Mouse (Mus musculus) embryo, embryonic 9.5 days (tissue): ENCODE data around the gene Mmgt2.

Experiments used
- DNase-seq: peaks from one replicate; pipeline ENCODE4 v3.0.0-alpha.2; 2017; ENCODE audit errors: extremely low spot score

Mmgt2 gene

DNA sequence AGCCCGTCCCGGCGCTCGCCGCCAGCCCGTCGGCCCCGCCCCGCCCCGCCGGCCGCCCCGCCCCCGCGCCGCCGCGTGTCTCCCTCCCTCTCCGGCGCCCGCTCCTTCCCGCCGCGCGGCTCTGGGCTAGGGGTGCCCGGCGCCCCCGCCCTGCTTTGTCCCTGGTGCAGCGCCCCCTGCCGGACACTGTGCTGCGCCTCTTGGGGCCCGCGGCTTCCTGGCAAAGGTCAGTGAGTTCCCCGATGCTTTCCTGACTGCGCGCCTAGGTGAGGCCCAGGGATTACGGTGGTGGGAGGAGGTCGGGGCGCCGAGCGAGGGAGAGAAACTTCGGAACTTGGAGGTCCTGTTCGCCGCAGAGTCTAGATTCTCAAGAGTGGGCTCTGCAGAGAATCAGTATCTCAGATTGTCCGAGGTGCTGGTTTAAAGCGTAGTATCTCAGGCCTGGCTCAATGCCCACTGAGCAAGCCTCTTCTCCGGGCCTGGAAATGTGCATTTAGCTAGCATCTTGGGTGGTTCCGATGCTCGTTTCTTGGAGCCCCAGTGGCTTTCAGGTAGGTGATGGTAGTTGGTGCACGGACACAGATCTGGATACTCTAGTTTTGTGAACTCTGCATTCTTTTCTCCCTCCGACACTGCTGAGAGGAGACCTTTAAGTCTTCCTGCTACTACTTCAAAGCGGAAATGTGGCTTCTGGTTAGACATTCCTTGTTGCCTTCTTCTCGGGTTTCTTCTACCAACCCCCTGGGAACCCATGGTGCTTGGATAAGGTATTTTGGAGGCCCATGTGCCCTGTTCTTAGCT lies at the start of gene Mmgt2:
TSS of gene Mmgt2 (plus strand) at position 74 of the 801 bp plus-strand sequence.
- DNase-seq: peak; percentile 99

DNA sequence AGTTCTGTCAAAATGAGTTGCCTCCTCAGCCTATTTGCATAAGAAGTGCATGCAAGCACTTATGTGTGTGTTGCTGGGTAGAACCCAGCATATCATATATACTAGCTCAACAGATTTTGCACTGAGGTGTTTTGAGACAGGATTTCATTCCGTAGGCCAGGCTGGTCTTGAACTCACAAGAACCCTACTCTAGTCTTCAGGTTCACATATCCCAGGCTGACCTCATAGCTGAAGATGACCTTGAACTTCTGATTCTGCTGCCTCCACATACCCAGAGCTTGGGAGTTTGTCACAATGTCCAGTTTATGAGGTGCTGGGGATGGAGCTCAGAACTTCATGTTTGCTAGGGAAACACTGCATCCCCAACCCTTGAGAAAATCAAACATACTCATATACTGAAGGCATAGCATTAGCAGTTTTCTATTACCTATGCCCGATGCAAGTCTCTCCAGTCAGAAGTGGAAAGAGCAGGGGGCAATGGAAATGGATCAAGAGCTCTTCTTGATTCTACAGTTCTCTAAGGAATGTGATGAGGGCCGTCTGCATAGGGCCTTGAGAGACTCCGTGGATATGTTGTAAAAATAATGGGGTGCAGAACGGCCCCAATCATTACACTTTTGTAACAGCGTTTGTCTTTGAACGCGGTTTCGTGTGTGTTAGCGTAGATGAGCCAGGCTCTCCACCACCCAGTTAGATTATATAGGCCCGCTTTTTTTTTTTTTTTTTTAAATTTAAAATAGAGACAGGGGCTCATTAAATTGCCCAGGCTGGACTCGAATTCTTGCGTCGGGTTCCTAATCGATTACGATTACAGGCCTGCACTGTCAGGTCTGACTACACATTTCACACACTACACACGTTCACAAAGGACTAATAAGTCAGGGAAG lies 46.5 kb upstream of the Mmgt2 start:
- no peak for DNase-seq

DNA sequence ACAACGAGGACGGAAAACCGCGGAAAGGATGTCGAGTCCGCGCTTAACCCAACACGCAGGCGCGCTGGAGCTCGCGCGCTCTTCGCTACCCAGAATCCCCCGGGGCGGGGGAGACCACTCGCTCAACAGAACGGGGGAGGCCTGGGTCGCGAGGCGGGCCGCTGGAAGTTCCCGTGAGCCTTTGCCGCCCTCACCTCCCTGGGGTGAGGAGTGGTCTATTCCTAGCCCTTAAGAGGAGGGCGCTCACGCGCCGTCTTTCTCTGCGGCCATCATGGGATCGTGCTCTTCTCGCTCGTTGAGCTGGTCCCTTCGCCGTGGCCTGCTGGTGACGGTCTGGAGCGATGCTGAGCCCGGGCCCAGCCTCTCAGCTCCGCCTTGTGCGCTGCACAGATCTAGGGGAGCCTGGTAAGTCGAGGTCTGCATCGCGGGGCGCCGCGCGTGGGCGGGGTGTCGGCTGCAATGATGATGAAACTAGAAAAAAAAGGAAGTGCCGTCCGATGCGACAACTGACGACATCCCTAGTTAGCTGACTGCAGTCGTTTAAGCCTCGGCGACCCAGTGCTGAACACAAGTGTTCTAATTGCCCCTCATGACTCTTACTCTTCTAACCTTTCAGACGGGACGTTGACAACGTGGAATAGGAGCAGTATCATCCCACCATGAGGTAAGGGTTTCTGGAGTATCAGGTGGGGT lies 45.7 kb upstream of the Mmgt2 start:
- DNase-seq: peak; percentile 99

DNA sequence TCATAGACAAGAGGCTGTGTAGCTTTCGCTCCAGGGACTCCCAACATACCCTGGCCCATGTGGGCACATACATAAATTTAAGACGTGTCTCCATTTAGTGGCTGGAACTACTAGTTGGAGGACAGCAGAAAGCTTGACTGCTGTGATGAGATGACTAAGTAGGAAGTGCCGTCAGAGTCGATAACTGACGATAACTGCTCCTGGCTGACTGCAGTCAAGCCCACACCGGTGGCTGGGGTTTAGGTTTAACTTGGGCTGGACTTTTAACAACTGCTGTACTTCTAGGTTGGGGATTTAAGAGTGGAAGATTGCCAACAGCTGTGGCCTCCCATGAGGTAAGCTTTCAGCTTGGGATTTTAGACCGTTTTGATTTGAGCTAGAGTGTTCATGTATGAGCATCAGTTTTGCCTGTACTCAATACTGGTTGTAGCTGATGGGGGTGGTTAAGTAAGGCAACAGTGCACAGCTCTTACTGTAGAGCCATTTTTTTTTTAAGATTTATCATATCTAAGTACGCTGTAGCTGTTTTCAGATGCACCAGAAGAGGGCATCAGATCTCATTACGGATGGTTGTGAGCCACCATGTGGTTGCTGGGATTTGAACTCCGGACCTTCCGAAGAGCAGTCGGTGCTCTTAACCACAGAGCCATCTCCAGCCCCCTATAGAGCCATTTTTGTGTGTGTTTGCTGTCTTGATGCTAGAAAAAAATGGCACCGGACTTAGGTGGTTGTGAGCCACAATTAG lies 45.0 kb upstream of the Mmgt2 start:
- peak; percentile 46 for DNase-seq

- DNase-seq: no peak
Measured at GRCm38 (mm10) chr11:62604123-62604706, 44.2 kb upstream of the Mmgt2 start.

- DNase-seq: no peak
Measured at GRCm38 (mm10) chr11:62604886-62605618, 43.4 kb upstream of the Mmgt2 start.

GRCm38 (mm10) chr11:62605619-62606298 lies 42.7 kb upstream of the Mmgt2 start:
- DNase-seq: peak; percentile 73

DNA sequence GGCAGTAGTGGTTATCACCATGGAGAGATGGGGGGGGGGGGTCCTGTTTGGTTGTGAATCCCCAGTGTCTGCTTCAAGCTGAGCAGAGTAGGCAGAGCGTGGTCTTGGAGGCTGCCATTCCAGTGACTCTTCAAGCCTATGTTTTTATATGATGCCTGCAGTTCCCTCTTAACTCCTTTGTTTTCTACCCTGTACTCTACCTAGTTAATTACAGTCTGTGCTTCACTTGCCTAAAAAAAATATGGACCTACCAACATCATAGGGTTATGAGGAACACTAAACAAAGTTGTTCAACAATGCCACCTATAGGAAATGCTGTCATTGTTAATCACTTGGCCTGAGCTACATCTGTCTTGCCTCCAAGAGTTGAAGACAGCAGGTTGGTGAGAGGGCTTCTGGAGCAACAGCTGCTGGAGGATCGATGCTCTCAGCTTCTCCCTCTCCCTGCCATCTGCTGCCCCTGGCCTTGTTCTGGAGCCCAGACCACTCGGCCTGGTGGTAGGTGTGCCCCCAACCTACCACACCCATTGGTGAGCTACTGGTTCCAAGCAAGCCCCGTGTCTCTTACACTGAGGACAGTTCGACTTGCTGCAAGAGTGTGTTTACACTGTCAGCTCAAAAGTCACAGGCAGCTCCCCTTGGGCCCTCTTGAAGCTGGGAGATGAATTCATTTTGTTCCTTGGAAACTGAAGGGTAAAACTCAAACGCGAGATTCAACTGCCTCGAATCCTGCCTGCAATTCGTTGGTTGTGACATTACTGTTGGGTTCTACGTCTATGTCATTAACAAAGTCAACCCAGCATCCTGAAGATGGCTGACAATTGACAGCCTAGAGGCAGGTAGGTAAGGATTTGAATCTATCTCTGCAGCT lies 41.9 kb upstream of the Mmgt2 start:
- peak; percentile 66 for DNase-seq

DNA sequence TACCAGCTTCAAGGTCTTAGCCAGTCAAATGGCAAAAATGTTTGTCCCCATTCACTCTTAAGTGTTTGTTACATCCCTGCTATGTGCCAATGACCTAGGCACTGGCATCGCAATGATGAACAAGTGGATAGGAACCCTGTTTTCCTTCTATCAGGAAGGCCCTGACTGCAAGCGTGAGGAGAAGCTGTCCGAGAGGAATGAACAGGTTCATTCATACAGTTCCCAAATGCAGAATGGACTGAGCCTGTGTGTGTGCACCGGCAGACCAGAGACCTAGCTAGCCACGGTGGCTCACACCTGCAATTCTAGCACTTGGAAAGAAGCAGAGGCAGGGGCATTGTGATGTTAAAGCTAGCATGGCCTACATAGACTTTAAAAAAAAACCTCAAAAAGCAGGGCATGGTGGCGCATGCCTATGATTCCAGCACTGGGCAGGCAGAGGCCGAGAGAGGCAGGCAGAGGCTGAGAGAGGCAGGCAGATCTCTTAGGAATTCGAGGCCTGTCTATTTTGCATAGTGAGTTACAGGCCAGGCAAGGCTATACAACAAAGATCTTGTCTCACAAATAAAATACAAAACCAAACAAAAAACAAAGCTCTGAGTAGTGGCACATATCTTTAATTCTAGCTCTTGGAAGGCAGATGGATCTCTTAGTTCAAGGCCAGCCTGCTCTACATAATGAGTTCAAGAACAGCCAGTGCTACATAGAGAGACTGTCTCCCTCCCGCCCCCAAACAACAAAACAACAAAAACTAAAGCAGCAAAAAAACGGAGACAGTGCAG lies 41.1 kb upstream of the Mmgt2 start:
- peak; percentile 34 for DNase-seq

GRCm38 (mm10) chr11:62607952-62608201 lies 40.6 kb upstream of the Mmgt2 start:
- DNase-seq: no peak

DNA sequence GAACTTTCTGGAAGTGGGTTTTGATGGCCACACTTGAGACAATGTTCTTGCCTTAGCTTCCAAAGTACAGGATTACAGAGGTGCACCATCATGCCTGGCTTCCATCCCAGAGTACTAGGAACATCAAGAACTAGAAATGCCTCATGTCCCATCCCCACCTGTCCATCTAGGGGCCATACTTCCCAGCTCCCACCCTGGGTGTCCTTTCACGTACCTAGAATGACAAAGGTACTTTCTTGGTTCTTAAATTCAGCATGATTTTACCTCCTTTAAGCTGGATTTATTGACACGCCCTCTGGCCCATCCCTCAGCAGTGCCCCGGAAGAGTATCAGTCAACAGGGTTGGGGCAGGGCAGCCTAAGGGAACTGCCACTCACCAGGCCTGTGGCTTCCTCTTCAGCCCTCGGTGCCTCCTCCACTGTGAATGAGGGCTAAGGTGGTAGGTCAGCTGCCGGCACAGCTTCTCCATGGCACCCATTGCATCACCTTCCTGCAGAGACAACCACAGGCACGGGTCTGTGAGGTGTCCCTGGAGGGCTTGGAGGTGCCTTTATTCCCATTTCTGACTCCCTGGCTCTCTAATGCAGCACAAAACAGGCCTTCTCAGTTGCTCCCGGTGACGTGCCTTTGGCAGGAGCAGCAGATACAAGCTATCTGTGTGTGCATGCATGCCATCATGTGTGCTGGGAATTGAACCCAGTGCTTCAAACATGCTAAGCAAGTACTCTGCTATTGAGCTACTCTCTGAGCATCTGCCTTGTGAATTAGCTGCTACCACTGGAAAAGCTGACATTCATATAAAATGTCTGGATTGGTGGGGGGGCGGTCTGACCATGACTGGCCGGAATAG lies 39.4 kb upstream of the Mmgt2 start:
- peak; percentile 17 for DNase-seq

DNA sequence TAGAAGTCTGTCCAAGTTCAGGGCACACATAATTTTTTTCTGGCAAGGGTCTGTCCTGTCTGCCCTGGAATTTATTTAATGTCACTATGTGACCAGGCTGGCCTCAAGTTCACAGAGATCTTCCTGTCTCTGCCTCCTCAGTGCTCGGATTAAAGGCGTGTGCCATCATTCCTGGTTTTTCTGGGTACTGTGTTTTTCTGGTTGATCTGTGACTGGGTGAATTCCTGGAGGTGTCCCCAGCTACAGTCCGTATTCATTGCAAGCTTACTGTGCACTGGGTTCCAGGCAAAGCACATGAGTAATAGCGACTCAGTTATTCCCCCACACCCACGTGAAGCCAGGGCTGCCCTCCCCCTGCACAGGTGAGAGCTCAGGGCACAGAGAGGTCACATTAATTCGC lies 38.2 kb upstream of the Mmgt2 start:
- no peak for DNase-seq

- no peak for DNase-seq
Measured at GRCm38 (mm10) chr11:62612604-62613003, 35.9 kb upstream of the Mmgt2 start.

DNA sequence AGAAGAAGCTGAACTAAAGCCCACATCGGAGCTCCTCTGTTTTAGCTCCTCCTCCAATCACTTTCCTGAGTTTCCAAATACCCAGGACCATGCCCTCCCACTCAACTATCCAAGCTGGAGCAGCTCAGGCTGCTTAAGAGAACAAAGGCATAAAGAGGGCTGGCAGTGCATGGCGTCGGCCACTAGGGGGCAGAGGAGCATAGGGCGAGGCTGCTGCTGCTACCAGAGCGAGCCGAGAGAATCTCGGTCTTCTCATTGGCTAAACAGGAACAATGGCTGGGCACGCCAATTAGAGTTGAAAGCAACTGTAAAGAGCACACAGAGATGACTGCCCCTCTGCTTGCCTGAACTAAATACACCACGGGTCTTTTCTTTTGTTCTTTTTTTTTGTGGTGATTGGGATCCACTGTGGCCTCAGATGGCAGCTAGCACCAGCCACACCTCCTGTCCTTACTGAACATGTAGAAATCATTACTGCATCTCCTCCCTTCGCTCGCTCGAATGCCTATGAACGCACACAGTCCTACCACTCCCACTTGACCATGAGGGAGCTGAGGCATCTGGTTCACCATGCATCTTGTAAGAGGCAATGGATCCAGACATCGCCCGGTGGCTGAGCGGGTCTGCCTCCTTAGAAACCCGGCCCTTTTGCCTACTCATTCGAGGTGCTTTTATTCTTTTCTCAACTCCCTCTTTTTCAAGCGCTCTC lies 34.7 kb upstream of the Mmgt2 start:
- DNase-seq: peak; percentile 96

DNA sequence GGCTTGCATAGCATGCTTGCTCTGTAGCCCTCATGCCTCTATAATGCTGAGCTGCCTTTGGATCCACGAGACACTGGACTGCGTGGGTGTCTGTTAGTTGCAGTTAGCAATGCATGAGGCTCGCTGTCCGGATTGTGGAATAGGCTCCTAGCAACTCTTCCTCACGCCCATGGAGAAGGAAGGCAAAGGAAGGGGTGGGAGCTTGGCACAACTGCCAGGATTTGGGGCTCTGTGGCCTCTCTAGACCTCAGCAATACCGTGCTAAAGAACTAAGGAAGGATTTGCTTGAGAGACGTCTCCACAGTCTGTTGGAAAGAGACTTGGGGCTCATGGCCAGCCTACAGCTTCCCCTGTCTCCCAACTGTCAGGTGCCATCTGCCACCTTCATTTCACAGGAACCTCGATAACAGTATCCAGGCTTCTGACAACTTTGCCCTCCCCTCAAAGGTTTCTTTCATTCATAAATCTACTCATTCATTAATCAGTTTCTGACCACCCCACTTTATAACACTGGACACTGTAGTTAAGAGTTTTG lies 33.5 kb upstream of the Mmgt2 start:
- DNase-seq: no peak

DNA sequence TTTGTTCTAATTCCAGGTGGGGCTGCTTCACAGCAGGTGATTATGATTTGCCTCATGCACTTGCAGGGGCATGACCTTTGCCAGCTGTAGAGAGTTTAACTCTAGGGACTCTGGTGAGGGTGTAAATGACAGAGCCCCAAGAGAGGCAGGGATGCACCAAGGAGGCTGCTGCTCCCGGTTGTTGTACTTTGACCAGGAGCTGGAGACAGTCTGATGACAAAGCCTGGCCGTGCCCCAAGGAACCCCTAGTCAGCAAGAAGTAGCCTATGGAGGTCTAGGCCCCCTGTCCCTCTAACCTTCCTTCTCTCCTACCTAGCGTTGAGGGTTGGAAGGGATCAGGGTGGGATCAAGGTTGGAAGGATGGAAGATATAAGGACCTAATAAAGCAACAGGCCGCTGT lies 33.0 kb upstream of the Mmgt2 start:
- no peak for DNase-seq

DNA sequence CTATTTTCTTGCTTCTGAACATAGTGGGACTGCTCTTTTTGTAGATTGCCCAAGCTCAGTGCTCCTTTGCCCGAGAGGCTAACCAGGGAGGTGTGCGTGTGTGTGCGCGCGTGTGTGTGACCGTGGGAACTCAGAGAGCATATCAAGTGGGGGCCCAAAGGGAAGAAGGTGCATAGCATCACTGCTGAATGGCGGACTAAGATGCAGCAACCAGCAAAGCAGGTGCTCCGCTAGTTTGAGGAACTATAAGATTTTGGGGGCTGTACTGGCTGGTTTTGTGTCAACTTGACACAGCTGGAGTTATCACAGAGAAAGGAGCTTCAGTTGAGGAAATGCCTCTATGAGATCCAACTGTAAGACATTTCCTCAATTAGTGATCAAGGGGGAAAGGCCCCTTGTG lies 27.4 kb upstream of the Mmgt2 start:
- DNase-seq: no peak
